Comparison of ENCODE assay signal across 7 mouse cellular contexts in the genomic region with DNA sequence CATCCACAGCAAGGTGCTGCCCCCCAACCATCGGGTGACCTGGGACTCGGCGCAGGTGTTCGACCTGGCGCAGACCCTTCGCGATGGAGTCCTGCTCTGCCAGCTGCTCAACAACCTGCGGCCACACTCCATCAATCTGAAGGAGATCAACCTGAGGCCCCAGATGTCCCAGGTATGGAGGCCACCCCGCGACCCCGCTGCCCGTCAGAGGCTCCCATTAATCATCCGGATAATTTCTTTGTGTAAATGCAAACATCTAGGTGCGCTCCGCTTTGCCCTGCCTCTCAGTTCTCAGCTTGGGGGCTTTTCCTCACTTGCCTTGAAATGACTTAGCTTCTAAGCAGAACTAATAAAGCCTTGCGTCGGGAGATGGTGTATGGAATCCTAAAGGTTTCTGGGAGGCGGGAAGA. TPM values are rescaled to one million over a fixed set of nuclear protein-coding genes. Genes with fewer than 3 reads are reported as not detected.
A peak's percentile ranks its signal among the peaks of the same experiment; 100 is the strongest.
DNase-seq lines count a peak whose midpoint lies in the region; ATAC-seq lines count a peak whose summit lies in the region.

No protein-coding gene starts in this region.

- 2% methylated on average over 18 of the region's 18 CpGs for WGBS in forebrain, embryonic 10.5 days
- WGBS in limb, embryonic 12.5 days, result 1% methylated on average over 18 of the region's 18 CpGs
- under 1% methylated on average over 18 of the region's 18 CpGs for WGBS in neural tube, embryonic 13.5 days

- H3K4me2 ChIP-seq in limb, embryonic 12.5 days, result peak overlapping the region; percentile 86
- peak overlapping the region; percentile 77 for H3K4me2 ChIP-seq in neural tube, embryonic 13.5 days

- peak; percentile 32 for DNase-seq in forebrain, embryonic 10.5 days (ENCODE audit: extremely low spot score, low spot score)
- DNase-seq in spleen, postnatal 10 days (ENCODE audit: low spot score in 2 of 2), result no peak
- DNase-seq in left cerebral cortex, adult 11 months (ENCODE audit: low spot score), result no peak

- H3K27me3 ChIP-seq in megakaryocyte, embryonic 14.5 days (replicated peaks), result no peaks in the 10 kb centered on the region
- peaks cover 30% of the 10 kb centered on the region for H3K27me3 ChIP-seq in forebrain, embryonic 10.5 days (ENCODE audit: poor library complexity, severe bottlenecking)
- peaks cover 15% of the 10 kb centered on the region for H3K27me3 ChIP-seq in limb, embryonic 12.5 days
- no peaks in the 10 kb centered on the region for H3K27me3 ChIP-seq in neural tube, embryonic 13.5 days

- H3K4me1 ChIP-seq in megakaryocyte, embryonic 14.5 days, result peaks cover 47% of the 10 kb centered on the region
- H3K4me1 ChIP-seq in forebrain, embryonic 10.5 days, result peaks cover 18% of the 10 kb centered on the region
- H3K4me1 ChIP-seq in limb, embryonic 12.5 days (replicated peaks), result peaks cover 11% of the 10 kb centered on the region; the same call in 1 of the 2 replicates
- H3K4me1 ChIP-seq in neural tube, embryonic 13.5 days (replicated peaks), result peaks cover 22% of the 10 kb centered on the region

- H3K36me3 ChIP-seq in megakaryocyte, embryonic 14.5 days (replicated peaks; ENCODE audit: low read length), result peaks cover 19% of the 10 kb centered on the region
- H3K36me3 ChIP-seq in forebrain, embryonic 10.5 days (replicated peaks), result no peaks in the 10 kb centered on the region
- no peaks in the 10 kb centered on the region for H3K36me3 ChIP-seq in limb, embryonic 12.5 days
- no peaks in the 10 kb centered on the region for H3K36me3 ChIP-seq in neural tube, embryonic 13.5 days

- peak overlapping the region; percentile 69 for H3K9ac ChIP-seq in limb, embryonic 12.5 days (replicated peaks)
- peak overlapping the region; percentile 77 for H3K9ac ChIP-seq in neural tube, embryonic 13.5 days

- H3K9me3 ChIP-seq in megakaryocyte, embryonic 14.5 days, result no peaks in the 10 kb centered on the region
- H3K9me3 ChIP-seq in forebrain, embryonic 10.5 days, result no peaks in the 10 kb centered on the region
- no peaks in the 10 kb centered on the region for H3K9me3 ChIP-seq in limb, embryonic 12.5 days
- H3K9me3 ChIP-seq in neural tube, embryonic 13.5 days, result no peaks in the 10 kb centered on the region

- peak overlapping the region; percentile 100 for H3K4me3 ChIP-seq in megakaryocyte, embryonic 14.5 days (replicated peaks)
- peak overlapping the region; percentile 82 for H3K4me3 ChIP-seq in forebrain, embryonic 10.5 days
- peak overlapping the region; percentile 78 for H3K4me3 ChIP-seq in limb, embryonic 12.5 days (replicated peaks)
- peak overlapping the region; percentile 62 for H3K4me3 ChIP-seq in neural tube, embryonic 13.5 days

- no peak for ATAC-seq in megakaryocyte, adult 5-6 weeks (ENCODE audit: poor library complexity, severe bottlenecking)
- no peak for ATAC-seq in limb, embryonic 12.5 days (ENCODE audit: insufficient number of reproducible peaks, insufficient read depth, low FRiP score, low TSS enrichment, low read depth)
- ATAC-seq in neural tube, embryonic 13.5 days (ENCODE audit: low read depth), result peak; percentile 75; the same call in 1 of the 2 replicates

- H3K27ac ChIP-seq in forebrain, embryonic 10.5 days, result peak overlapping the region; percentile 90
- peak overlapping the region; percentile 76; the same call in 1 of the 2 replicates for H3K27ac ChIP-seq in limb, embryonic 12.5 days
- peak overlapping the region; percentile 93 for H3K27ac ChIP-seq in neural tube, embryonic 13.5 days (replicated peaks)

RNA-seq across cellular contexts. Expression of a gene that starts 0.6 kb away (rescaled TPM):
- 6.5 and 13.9 TPM in 2 replicates for polyA plus RNA-seq in megakaryocyte, embryonic 14.5 days (2012; ENCODE audit: insufficient read depth, low replicate concordance)
- 44.2 and 49.7 TPM in 2 replicates for total RNA-seq in megakaryocyte, adult 5-6 weeks (2015)
- total RNA-seq in megakaryocyte, adult 5-6 weeks (2017), result 60.9 and 67.8 TPM in 2 replicates
- 4.1 and 4.7 TPM in 2 replicates for polyA plus RNA-seq in forebrain, embryonic 10.5 days (2016; fragmentation: Nextera tagmentation; extraction: Ambion mirVana)
- polyA plus RNA-seq in limb, embryonic 12.5 days (2016; fragmentation: Nextera tagmentation; extraction: Ambion mirVana), result 6.1 and 6.4 TPM in 2 replicates
- 19.3 and 19.9 TPM in 2 replicates for polyA plus RNA-seq in neural tube, embryonic 13.5 days (2015; fragmentation: Nextera tagmentation; extraction: Ambion mirVana)
